Mouse (Mus musculus) bone marrow, adult 2 months (tissue): ENCODE results near the gene Gm10718.
"Not testable (repeated sequence)": the region's sequence is repeated elsewhere in the genome, so short reads cannot be mapped to it uniquely, and the experiment has no call there.

Experiments used
- CTCF ChIP-seq: fragments of 200-500 bp; IDR thresholded peaks from 2 replicates; pipeline ENCODE4 v1.5.1; 2011; ENCODE audit warnings: low read length, control low read depth; ENCODE audit not compliant: control insufficient read depth, insufficient read depth
- POLR2A ChIP-seq: fragments of 200-500 bp; IDR thresholded peaks from 2 replicates; pipeline ENCODE4 v1.6.1; 2011; ENCODE audit warnings: low read depth, mild to moderate bottlenecking, control low read depth, low read length, borderline replicate concordance; ENCODE audit not compliant: control insufficient read depth

DNA sequence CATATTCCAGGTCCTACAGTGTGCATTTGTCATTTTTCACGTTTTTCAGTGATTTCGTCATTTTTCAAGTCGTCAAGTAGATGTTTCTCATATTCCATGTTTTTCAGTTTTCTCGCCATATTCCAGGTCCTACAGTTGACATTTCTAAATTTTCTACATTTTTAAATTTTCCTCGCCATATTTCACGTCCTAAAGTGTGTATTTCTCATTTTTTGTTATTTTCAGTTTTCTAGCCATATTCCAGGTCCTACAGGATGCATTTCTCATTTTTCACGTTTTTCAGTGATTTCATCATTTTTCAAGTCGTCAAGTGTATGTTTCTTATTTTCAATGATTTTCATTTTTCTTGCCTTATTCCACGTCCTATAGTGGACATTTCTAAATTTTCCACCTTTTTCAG lies 3.4 kb downstream of the Gm10718 start:
- TF ChIP-seq POLR2A, CTCF: not testable (repeated sequence)
